Mouse (Mus musculus) E14TG2a.4 (cell line): Measurements from ENCODE around the gene 4930412O13Rik.

Experiments
- CTCF ChIP-seq: conservative IDR thresholded peaks from 2 replicates; pipeline ENCODE4 v1.5.1; 2014; ENCODE audit warnings: low read length
- NANOG ChIP-seq: IDR thresholded peaks from 2 replicates; pipeline ENCODE4 v1.6.1; 2014; ENCODE audit warnings: borderline replicate concordance, low read length, mixed read lengths
- POU5F1 ChIP-seq: IDR thresholded peaks from 2 replicates; pipeline ENCODE4 v1.6.1; 2014; ENCODE audit warnings: low read length, borderline replicate concordance

DNA sequence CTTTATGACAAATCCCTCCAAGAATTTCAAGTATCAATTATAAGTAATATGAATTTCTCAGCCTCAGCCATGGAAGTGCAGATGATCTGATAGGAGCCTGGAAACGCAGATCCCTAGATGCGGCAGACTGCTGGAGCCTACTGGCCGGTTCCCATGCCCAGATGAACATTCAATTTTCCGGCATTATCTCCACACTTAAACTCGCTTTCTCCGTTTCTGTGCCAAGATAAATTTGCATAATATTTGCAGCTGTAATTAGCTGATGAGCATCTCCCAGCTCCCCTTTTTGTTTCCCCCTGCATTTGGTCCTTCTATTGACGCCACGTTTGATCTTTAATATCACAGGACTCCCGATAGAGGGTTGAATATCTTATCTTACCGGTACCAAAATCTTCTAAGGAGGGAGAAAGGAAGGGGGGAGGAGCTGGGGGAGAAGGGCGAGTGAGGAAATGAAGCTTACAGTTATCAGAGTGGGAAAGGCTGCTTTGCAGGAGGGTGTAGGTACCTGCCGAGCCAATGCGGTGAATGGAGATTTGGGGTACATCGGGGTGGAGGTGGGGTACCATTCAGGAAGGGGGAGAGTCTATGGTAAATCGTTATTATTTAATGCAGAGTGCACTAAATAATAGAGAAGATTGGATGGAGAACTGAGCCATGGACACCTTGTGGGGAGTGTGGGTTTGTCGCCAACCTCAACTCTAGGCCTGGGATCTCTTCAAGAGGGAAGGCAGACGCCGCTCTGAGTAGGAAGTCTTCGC is 14.0 kb downstream of the 4930412O13Rik start:
- TF ChIP-seq CTCF: no peak
- no peak for TF ChIP-seq POU5F1
- no peak for TF ChIP-seq NANOG
